Mouse (Mus musculus) right cerebral cortex, adult 2 months (tissue): ENCODE results near the gene Txndc2.

Source experiments
- DNase-seq, 2 experiments: peaks; one replicate each; pipeline ENCODE4 v3.0.0; 2021 to 2022; ENCODE audit warnings: low spot score in 2 of 2

The Txndc2 gene

DNA sequence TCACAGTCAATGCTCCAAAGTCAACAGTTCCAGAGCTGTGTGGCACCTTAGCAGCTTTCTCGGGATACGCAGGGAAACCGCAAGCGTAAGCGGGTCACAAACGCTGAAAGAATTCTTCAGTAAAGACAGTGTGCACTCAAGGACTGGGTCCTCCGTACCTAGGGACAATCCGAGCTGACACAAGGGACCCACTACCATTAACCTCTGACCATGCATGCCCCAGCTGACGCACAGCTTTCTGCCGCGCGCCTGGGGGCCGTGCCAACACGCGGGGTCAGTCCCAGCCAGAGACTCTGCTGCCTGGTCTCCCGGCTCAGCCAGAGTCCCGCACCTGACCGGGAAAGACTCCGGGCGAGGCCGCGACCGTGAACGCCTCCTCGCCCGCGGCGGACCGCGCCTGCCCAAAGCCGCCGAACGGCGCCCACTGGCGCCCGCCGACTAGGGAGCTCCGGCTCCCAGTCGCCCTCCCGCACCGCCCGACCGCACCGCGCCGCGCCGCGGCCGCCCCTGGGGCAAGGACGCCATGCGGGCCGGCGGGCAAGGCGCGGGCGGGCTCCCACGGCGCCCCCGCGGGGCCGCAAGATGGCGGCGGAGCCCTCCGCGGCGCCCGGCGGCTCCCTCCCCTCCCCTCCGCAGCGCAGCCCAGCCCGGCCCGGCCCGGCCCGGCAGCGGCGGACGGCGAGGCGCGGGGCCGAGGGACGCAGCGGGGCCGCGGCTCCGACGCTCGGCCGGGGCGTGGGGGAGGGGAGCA lies 29.4 kb downstream of the Txndc2 start:
- no peak for DNase-seq

DNA sequence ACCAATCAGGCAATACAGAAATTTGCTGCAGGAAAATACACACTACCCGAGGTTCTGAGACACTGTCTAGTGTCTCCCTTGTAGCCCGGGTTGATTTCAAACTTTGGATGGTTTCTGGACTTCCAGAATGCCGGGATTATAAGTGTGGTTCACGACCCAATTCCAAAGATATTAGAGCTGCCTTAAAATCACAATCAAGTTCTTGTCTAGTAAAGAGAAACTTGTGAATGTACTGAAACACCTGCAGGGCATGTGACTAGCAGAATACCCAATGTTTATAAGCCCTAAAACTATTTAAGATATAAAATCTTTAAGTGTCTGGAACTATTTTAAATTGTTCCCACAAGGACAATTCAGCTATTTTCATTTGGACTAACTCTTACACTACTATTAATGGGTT lies 30.2 kb downstream of the Txndc2 start:
- DNase-seq, result no peak

DNA sequence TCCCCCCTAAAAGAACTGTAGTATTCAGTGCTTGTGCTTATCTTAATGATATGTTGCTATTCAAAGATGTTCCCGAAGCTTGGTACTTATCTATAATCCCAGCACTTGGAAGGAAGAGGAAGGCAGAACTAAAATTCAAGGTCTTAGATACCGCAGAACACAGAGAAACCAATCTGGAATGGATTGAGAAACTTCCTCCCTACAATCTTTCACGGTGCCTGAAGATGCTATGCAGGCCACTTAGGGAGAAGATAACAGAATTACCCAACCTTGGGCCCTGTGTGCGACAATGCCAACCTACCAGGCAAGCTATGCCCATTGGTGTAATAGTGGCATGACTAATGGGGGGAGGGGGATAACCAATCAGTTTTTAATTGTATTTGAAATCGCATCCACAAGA lies 33.2 kb downstream of the Txndc2 start:
- no peak for DNase-seq

DNA sequence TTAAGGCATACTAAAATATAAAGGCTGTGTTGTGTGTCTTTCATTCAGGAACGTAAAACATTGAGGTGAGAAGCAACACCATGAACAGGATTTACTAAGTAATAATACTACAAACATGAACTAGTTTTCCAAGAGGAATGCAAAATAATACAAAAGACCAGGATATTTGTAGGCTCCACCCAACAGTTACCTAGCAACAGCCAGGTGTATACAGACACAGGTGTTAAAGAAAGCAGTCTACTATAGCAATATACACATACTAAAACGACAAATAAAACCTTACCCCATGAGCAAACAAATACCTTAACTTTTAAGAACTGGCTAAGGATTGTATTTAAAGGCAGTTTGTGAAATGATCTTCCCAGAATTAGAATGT lies 33.7 kb downstream of the Txndc2 start:
- no peak for DNase-seq

DNA sequence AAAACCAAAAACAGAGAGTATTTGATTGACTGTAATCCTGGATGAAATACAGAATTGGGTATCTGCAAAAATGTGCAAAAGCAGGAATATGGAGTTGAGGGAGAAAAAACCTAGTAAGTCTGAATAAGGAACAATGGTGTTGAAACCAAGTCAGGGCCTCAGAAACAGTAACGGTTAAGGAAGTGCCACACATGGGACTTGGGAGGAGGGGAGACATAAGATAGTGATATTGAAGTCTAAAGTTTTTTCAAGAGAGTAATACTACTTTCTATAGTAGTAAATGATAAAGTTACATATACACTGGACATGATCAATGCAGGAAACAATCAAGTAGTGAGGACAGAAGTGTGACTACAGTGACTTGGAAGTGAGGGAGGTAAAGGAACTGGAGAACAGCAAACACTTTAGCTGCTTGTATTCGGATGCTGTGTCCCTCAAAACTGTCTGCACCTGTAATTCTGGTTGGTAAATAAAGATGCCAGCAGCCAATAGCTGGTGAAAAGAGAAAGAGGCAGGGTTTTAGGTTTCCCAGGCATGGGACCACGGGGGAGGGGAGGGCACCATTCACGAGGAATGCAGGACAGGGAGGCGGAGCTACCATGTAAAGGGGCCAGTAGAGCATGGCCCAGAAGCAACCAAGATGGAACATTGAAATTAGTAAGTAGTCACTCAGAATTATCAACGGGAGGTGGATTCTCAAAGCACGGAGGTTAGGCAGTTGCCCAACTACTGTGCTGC lies 34.2 kb downstream of the Txndc2 start:
- DNase-seq, result no peak

DNA sequence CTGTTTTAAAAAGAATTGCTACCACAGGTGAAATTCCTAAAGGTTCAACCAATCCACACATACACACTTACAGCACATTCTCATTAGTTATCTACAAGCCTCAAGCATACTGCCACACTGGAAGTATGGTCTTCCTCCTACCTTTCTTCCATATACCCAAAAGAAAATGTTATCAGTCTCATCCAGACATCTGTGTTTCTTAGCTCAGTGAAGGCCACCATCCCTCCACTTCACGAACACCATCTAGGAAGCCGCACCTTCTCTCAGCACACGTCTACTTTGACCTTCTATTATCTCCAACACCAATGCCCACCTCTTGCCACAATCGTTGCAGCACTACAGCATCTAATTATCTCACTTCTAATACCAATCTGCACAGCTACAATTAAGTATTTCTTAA lies 36.0 kb downstream of the Txndc2 start:
- no peak for DNase-seq

DNA sequence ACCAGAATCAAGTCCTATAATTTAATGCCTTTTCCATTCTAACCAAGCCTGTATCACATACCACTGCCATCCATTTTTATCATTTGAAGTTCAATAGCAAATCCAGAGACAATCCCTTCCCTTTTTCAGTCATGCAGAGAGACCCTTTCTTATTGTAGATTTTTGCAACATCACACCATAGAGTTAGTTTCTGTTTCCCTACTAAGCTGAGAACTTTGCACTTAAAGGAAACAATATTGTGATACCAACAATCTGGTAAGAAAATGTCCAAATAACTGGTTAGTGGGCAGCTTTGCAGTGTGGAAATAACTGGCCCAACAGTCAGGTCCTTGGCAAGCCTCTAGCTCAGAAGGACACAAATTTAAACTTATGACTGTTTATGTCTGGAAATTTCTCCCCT lies 37.1 kb downstream of the Txndc2 start:
- no peak for DNase-seq

DNA sequence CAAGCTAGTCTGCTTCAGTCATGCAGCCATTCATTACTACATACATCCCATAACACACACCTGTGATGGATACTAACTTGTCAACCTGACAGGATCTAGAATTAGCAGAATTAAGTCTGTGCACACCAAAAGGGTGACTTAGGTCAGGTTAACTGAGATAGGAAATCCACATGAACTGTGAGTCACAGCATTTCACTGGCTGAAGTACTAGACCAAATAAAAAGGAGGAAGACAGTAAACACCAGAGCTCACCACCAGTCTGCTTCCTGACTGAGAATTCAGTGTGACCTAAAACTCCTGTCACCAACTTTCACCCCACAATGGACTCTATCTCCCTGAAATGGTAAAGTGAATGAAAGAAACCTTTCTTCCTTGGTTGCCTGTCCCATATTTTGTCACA lies 37.7 kb downstream of the Txndc2 start:
- DNase-seq, result no peak

DNA sequence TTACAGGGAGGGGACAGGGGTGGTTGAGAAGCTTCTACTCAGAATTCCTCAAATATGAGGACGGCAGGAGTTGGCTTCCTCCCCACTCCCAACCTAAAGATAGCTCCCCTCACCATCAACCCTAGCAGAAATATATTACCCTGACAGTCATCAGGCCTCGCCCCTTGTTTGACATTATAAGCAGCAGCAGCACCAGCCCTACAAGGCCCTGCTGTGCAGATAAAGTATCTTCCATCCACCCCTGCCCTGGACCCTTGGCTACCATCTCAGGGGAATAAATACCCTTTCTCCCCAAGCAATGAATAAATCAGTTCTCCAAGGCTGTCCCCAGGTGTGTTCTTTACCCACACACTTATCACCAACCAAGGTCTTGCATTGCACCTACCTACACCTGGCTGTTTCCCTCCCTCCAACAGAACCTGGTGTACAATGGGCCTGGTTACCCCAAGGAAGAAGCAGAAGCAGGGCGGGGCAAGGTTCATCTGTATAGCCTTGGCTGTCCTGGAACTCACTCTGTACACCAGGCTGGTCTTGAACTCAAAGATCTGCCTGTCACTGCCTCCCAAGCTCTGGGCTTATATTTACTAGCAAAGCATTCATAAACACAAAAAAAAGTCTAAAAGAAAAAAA lies 44.0 kb downstream of the Txndc2 start:
- no peak for DNase-seq

DNA sequence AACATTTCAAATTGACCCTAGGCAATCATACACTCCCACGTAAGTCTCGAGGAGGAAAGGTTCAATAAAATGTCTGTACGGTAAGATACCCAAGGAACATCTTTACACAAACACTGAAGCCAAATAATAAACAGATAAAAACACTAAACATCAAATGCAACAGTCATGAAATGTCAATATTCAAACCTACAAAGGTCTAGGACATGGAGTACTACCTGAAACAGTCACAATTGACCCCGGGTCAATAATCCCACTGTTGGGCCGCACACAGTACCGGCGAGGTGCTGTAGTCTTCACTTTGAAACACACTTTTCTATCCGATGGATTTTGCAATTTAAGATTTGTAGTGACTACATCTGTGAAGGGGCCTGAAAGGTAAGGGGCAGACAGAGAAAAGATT lies 47.3 kb downstream of the Txndc2 start:
- DNase-seq, result no peak
